Mouse (Mus musculus) CH12.LX (cell line): Measurements from ENCODE around the gene Hbp1.
A peak's percentile ranks its signal among the peaks of the same experiment; 100 is the strongest.

ENCODE experiments used
- CTCF ChIP-seq, 2 experiments: IDR thresholded peaks in 1 of 2; conservative IDR thresholded peaks in 1 of 2; 2 replicates each; pipeline ENCODE4 v1.5.1; 2011 to 2012; ENCODE audit warnings: low read depth in 2 of 2, low read length in 2 of 2, improper control_type of control experiment in 1 of 2, inconsistent platforms in 1 of 2, mild to moderate bottlenecking in 1 of 2, moderate library complexity in 1 of 2
- E2F4 ChIP-seq: IDR thresholded peaks from 2 replicates; pipeline ENCODE4 v1.6.1; 2011; ENCODE audit warnings: low read depth, low read length, improper control_type of control experiment; ENCODE audit not compliant: insufficient replicate concordance
- EP300 ChIP-seq: IDR thresholded peaks from 2 replicates; pipeline ENCODE4 v1.6.1; 2011; ENCODE audit warnings: low read length, improper control_type of control experiment

- TF ChIP-seq E2F4 (no peak), CTCF (conservative IDR thresholded peaks at IDR 0.05 in 1 of 2, IDR thresholded peaks at IDR 0.05 in 1 of 2; ENCODE audit: low read depth in 2 of 2, low read length in 2 of 2) (no peak), EP300 (0 out of 2 replicates have a peak, but pooled peaks have one; percentile 17)
Observed at GRCm38 (mm10) chr12:31996877-31997276, 46.5 kb upstream of the Hbp1 start.
